11 mouse cellular contexts compared by ENCODE assay signal in genomic region chr3:90253174-90253573, GRCm38 (mm10). TPM values are rescaled to one million over a fixed set of nuclear protein-coding genes. Genes with fewer than 3 reads are reported as not detected.
DNase-seq lines count a peak whose midpoint lies in the region; ATAC-seq and TF ChIP-seq lines count a peak whose summit lies in the region.
"Not testable (repeated sequence)": the region's sequence is repeated elsewhere in the genome, so short reads cannot be mapped to it uniquely, and the experiment has no call there.
"Had no signal": no experiment of that assay in that cellular context is flagged by ENCODE, and none has a peak within 500 bp of the region (broad histone marks: within the 10 kb centered on the region; RNA-seq: fewer than 3 reads in every experiment).

No protein-coding gene starts in this region.

- TF ChIP-seq CTCF in lung, embryonic 14.5 days (IDR thresholded peaks at IDR 0.05; ENCODE audit: low read depth); midbrain, postnatal 0 days (IDR thresholded peaks at IDR 0.05): not testable (repeated sequence)

- H3K36me3 ChIP-seq in embryonic facial prominence, embryonic 12.5 days = peaks cover 24% of the 10 kb centered on the region
- H3K36me3 ChIP-seq in forebrain, embryonic 15.5 days = not testable (repeated sequence)
- peaks cover 29% of the 10 kb centered on the region for H3K36me3 ChIP-seq in hindbrain, embryonic 13.5 days
- H3K36me3 ChIP-seq in kidney, embryonic 15.5 days = peaks cover 40% of the 10 kb centered on the region
- H3K36me3 ChIP-seq in lung, embryonic 14.5 days (ENCODE audit: insufficient read depth) = peaks cover 30% of the 10 kb centered on the region
- peaks cover 17% of the 10 kb centered on the region for H3K36me3 ChIP-seq in midbrain, postnatal 0 days (ENCODE audit: insufficient read depth, low read length)

- H3K9me3 ChIP-seq in embryonic facial prominence, embryonic 12.5 days; forebrain, embryonic 15.5 days; hindbrain, embryonic 13.5 days; kidney, embryonic 15.5 days (replicated peaks); lung, embryonic 14.5 days (ENCODE audit: low read depth, low read length); midbrain, postnatal 0 days (ENCODE audit: low read length): not testable (repeated sequence)

- not testable (repeated sequence) for H3K27ac ChIP-seq in embryonic facial prominence, embryonic 12.5 days; forebrain, embryonic 15.5 days (replicated peaks); hindbrain, embryonic 13.5 days; kidney, embryonic 15.5 days; lung, embryonic 14.5 days (ENCODE audit: low read depth); midbrain, postnatal 0 days (ENCODE audit: low read depth, low read length)

- peak overlapping the region; percentile 88; the same call in 1 of the 2 replicates for H3K4me3 ChIP-seq in embryonic facial prominence, embryonic 12.5 days
- peak overlapping the region; percentile 64 for H3K4me3 ChIP-seq in forebrain, embryonic 15.5 days
- peak overlapping the region; percentile 91; the same call in 1 of the 2 replicates for H3K4me3 ChIP-seq in hindbrain, embryonic 13.5 days
- not testable (repeated sequence) for H3K4me3 ChIP-seq in kidney, embryonic 15.5 days (replicated peaks); lung, embryonic 14.5 days (ENCODE audit: low read depth, low read length); midbrain, postnatal 0 days (ENCODE audit: low read depth, low read length)

- not testable (repeated sequence) for H3K27me3 ChIP-seq in embryonic facial prominence, embryonic 12.5 days; forebrain, embryonic 15.5 days; hindbrain, embryonic 13.5 days; kidney, embryonic 15.5 days; lung, embryonic 14.5 days (ENCODE audit: insufficient read depth, low read length); midbrain, postnatal 0 days (ENCODE audit: insufficient read depth, low read length)

- peak; percentile 22 for DNase-seq in CD4-positive helper T cell, adult 2 months (ENCODE audit: low read depth, low spot score)
- not testable (repeated sequence) for DNase-seq in lung, embryonic 14.5 days; midbrain, postnatal 0 days (ENCODE audit: low spot score)

- H3K4me2 ChIP-seq in embryonic facial prominence, embryonic 12.5 days (replicated peaks); lung, embryonic 14.5 days: not testable (repeated sequence)
- 0 out of 2 replicates have a peak overlapping the region, but pooled peaks have one; percentile 73 for H3K4me2 ChIP-seq in forebrain, embryonic 15.5 days (replicated peaks)
- H3K4me2 ChIP-seq in hindbrain, embryonic 13.5 days = peak overlapping the region; percentile 78
- peak overlapping the region; percentile 72; the same call in 1 of the 2 replicates for H3K4me2 ChIP-seq in kidney, embryonic 15.5 days
- peak overlapping the region; percentile 81; the same call in 1 of the 2 replicates for H3K4me2 ChIP-seq in midbrain, postnatal 0 days (ENCODE audit: low read depth, low read length, poor library complexity, severe bottlenecking)

- ATAC-seq in embryonic facial prominence, embryonic 12.5 days (ENCODE audit: insufficient number of reproducible peaks, insufficient read depth, low FRiP score, low TSS enrichment) = peak; percentile 3; the same call in 1 of the 2 replicates
- peak; percentile 1 for ATAC-seq in forebrain, embryonic 15.5 days (replicated peaks)
- peak; percentile 2; the same call in 1 of the 2 replicates for ATAC-seq in hindbrain, embryonic 13.5 days (ENCODE audit: low FRiP score)
- ATAC-seq in kidney, embryonic 15.5 days (replicated peaks; ENCODE audit: low FRiP score) = peak; percentile 1; the same call in 1 of the 2 replicates
- peak; percentile 0; the same call in 1 of the 2 replicates for ATAC-seq in lung, embryonic 14.5 days (ENCODE audit: insufficient read depth)
- not testable (repeated sequence) for ATAC-seq in midbrain, postnatal 0 days (ENCODE audit: low FRiP score)

- 95% methylated on average over 1 of the region's 1 CpGs for WGBS in embryonic facial prominence, embryonic 12.5 days
- 75% methylated on average over 1 of the region's 1 CpGs for WGBS in forebrain, embryonic 15.5 days
- 68% methylated on average over 1 of the region's 1 CpGs for WGBS in hindbrain, embryonic 13.5 days
- WGBS in kidney, embryonic 15.5 days = 50% methylated on average over 1 of the region's 1 CpGs
- WGBS in lung, embryonic 14.5 days = 88% methylated on average over 1 of the region's 1 CpGs
- 77% methylated on average over 1 of the region's 1 CpGs for WGBS in midbrain, postnatal 0 days

- H3K4me1 ChIP-seq in embryonic facial prominence, embryonic 12.5 days = peaks cover 29% of the 10 kb centered on the region
- H3K4me1 ChIP-seq in forebrain, embryonic 15.5 days = peaks cover 31% of the 10 kb centered on the region
- peaks cover 52% of the 10 kb centered on the region for H3K4me1 ChIP-seq in hindbrain, embryonic 13.5 days (replicated peaks)
- H3K4me1 ChIP-seq in kidney, embryonic 15.5 days = peaks cover 34% of the 10 kb centered on the region
- H3K4me1 ChIP-seq in lung, embryonic 14.5 days (ENCODE audit: insufficient read depth); midbrain, postnatal 0 days (ENCODE audit: insufficient read depth, low read length): not testable (repeated sequence)

- not testable (repeated sequence) for H3K9ac ChIP-seq in embryonic facial prominence, embryonic 12.5 days; forebrain, embryonic 15.5 days (replicated peaks); hindbrain, embryonic 13.5 days; kidney, embryonic 15.5 days; lung, embryonic 14.5 days; midbrain, postnatal 0 days (replicated peaks; ENCODE audit: low read length, poor library complexity, severe bottlenecking)

RNA-seq across cellular contexts. Expression of gene Crtc2, which starts 0.8 kb away (rescaled TPM):
- polyA plus RNA-seq in embryonic facial prominence, embryonic 12.5 days (2016; fragmentation: Nextera tagmentation; extraction: Ambion mirVana) = 20.3 and 21.7 TPM in 2 replicates
- polyA plus RNA-seq in forebrain, embryonic 15.5 days (2015; fragmentation: Nextera tagmentation; extraction: Ambion mirVana) = 20.8 and 21.1 TPM in 2 replicates
- polyA plus RNA-seq in hindbrain, embryonic 13.5 days (2015; fragmentation: Nextera tagmentation; extraction: Ambion mirVana) = 18.8 and 19.8 TPM in 2 replicates
- polyA plus RNA-seq in kidney, embryonic 15.5 days (2015; fragmentation: Nextera tagmentation; extraction: Ambion mirVana) = 26.1 and 26.7 TPM in 2 replicates
- polyA plus RNA-seq in lung, embryonic 14.5 days (2014; fragmentation: Nextera tagmentation; extraction: Ambion mirVana) = 19.3 and 19.6 TPM in 2 replicates
- 19.5 and 20.4 TPM in 2 replicates for total RNA-seq in midbrain, postnatal 0 days (2014; rRNA removed)
- 17.2 and 18.9 TPM in 2 replicates for polyA plus RNA-seq in midbrain, postnatal 0 days (2015; fragmentation: Nextera tagmentation; extraction: Ambion mirVana)

RNA-seq across cellular contexts. Expression of gene Slc39a1, which starts 5.2 kb away (rescaled TPM):
- 63.3 and 63.5 TPM in 2 replicates for polyA plus RNA-seq in embryonic facial prominence, embryonic 12.5 days (2016; fragmentation: Nextera tagmentation; extraction: Ambion mirVana)
- polyA plus RNA-seq in forebrain, embryonic 15.5 days (2015; fragmentation: Nextera tagmentation; extraction: Ambion mirVana) = 42.8 and 43.2 TPM in 2 replicates
- 52.7 and 54.9 TPM in 2 replicates for polyA plus RNA-seq in hindbrain, embryonic 13.5 days (2015; fragmentation: Nextera tagmentation; extraction: Ambion mirVana)
- 101 and 104 TPM in 2 replicates for polyA plus RNA-seq in kidney, embryonic 15.5 days (2015; fragmentation: Nextera tagmentation; extraction: Ambion mirVana)
- polyA plus RNA-seq in lung, embryonic 14.5 days (2014; fragmentation: Nextera tagmentation; extraction: Ambion mirVana) = 85.2 and 85.3 TPM in 2 replicates
- 73.0 and 75.3 TPM in 2 replicates for total RNA-seq in midbrain, postnatal 0 days (2014; rRNA removed)
- polyA plus RNA-seq in midbrain, postnatal 0 days (2015; fragmentation: Nextera tagmentation; extraction: Ambion mirVana) = 60.3 and 62.4 TPM in 2 replicates

RNA-seq across cellular contexts. Expression of gene Creb3l4, which starts 9.9 kb away (rescaled TPM):
- 8.5 and 9.7 TPM in 2 replicates for polyA plus RNA-seq in embryonic facial prominence, embryonic 12.5 days (2016; fragmentation: Nextera tagmentation; extraction: Ambion mirVana)
- 3.7 TPM in 2 replicates for polyA plus RNA-seq in forebrain, embryonic 15.5 days (2015; fragmentation: Nextera tagmentation; extraction: Ambion mirVana)
- polyA plus RNA-seq in hindbrain, embryonic 13.5 days (2015; fragmentation: Nextera tagmentation; extraction: Ambion mirVana) = 3.0 TPM in 2 replicates
- 3.7 and 6.9 TPM in 2 replicates for polyA plus RNA-seq in kidney, embryonic 15.5 days (2015; fragmentation: Nextera tagmentation; extraction: Ambion mirVana)
- 5.4 and 6.5 TPM in 2 replicates for polyA plus RNA-seq in lung, embryonic 14.5 days (2014; fragmentation: Nextera tagmentation; extraction: Ambion mirVana)
- total RNA-seq in midbrain, postnatal 0 days (2014; rRNA removed) = 0.77 and 1.6 TPM in 2 replicates
- 1.2 and 1.7 TPM in 2 replicates for polyA plus RNA-seq in midbrain, postnatal 0 days (2015; fragmentation: Nextera tagmentation; extraction: Ambion mirVana)
- total RNA-seq: gastrocnemius, adult 18-20 months; granulocyte monocyte progenitor cell, adult 5-6 weeks; layer of hippocampus, postnatal 14 days; neutrophil, adult 5-6 weeks had no signal

RNA-seq across cellular contexts. Expression of gene Dennd4b, which starts 11.8 kb away (rescaled TPM):
- polyA plus RNA-seq in embryonic facial prominence, embryonic 12.5 days (2016; fragmentation: Nextera tagmentation; extraction: Ambion mirVana) = 5.7 and 8.0 TPM in 2 replicates
- polyA plus RNA-seq in forebrain, embryonic 15.5 days (2015; fragmentation: Nextera tagmentation; extraction: Ambion mirVana) = 5.4 and 7.2 TPM in 2 replicates
- polyA plus RNA-seq in hindbrain, embryonic 13.5 days (2015; fragmentation: Nextera tagmentation; extraction: Ambion mirVana) = 4.6 and 5.7 TPM in 2 replicates
- 3.9 and 4.1 TPM in 2 replicates for polyA plus RNA-seq in kidney, embryonic 15.5 days (2015; fragmentation: Nextera tagmentation; extraction: Ambion mirVana)
- polyA plus RNA-seq in lung, embryonic 14.5 days (2014; fragmentation: Nextera tagmentation; extraction: Ambion mirVana) = 4.4 and 6.1 TPM in 2 replicates
- total RNA-seq in midbrain, postnatal 0 days (2014; rRNA removed) = 34.6 and 46.8 TPM in 2 replicates
- polyA plus RNA-seq in midbrain, postnatal 0 days (2015; fragmentation: Nextera tagmentation; extraction: Ambion mirVana) = 6.9 and 7.7 TPM in 2 replicates

RNA-seq across cellular contexts. Expression of gene Jtb, which starts 21.8 kb away (rescaled TPM):
- 90.5 and 97.3 TPM in 2 replicates for polyA plus RNA-seq in embryonic facial prominence, embryonic 12.5 days (2016; fragmentation: Nextera tagmentation; extraction: Ambion mirVana)
- 109 and 110 TPM in 2 replicates for polyA plus RNA-seq in forebrain, embryonic 15.5 days (2015; fragmentation: Nextera tagmentation; extraction: Ambion mirVana)
- polyA plus RNA-seq in hindbrain, embryonic 13.5 days (2015; fragmentation: Nextera tagmentation; extraction: Ambion mirVana) = 87.8 and 96.1 TPM in 2 replicates
- polyA plus RNA-seq in kidney, embryonic 15.5 days (2015; fragmentation: Nextera tagmentation; extraction: Ambion mirVana) = 96.9 and 105 TPM in 2 replicates
- polyA plus RNA-seq in lung, embryonic 14.5 days (2014; fragmentation: Nextera tagmentation; extraction: Ambion mirVana) = 92.3 and 99.7 TPM in 2 replicates
- 37.3 and 39.1 TPM in 2 replicates for total RNA-seq in midbrain, postnatal 0 days (2014; rRNA removed)
- 115 and 123 TPM in 2 replicates for polyA plus RNA-seq in midbrain, postnatal 0 days (2015; fragmentation: Nextera tagmentation; extraction: Ambion mirVana)
